Mouse (Mus musculus): ENCODE measurements at regions not wholly inside any gene's neighbourhood (a gene's known extent, or its start where the extent isn't known, plus 50 kb on each side); places are given as distances from the start of the nearest gene placed in this dataset.
A peak's percentile ranks its signal among the peaks of the same experiment; 100 is the strongest.

GRCm38 (mm10) chr16:74739194-74740135, 327.8 kb upstream of the Robo2 start:
- DNase-seq (ENCODE audit: low spot score) = no peak

- DNase-seq (ENCODE audit: low spot score) = no peak
Measured at GRCm38 (mm10) chr16:74732940-74733776, 321.5 kb upstream of the Robo2 start.

DNA sequence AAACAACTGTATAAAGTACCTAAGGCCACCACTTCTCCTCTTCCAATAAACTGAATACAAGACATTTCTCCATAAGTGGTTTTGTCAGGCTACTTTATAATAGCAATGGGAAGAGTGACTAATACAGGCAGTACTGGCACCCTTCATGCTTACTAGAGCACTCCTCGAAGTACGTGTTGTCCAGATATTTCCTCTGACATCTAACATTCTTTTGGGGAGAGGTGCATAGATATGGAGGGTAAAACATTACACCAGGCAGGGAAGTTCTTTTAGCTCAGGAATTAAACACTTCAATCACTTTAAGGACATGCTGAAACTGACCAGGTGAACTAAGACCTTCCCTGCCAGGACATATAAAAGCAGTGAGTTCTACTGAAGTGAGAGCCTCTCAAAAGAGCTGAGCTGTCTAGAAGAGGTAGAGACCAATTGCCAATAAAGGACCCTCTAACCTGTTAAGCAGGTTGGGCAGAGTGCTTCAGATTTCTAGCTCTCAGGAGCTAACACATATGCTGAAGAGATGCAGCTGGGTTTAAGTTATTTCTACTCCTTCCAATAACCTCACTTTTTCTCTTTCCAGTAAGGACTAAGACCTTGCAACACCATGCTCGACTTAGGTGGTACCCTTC, 318.7 kb upstream of the Robo2 start:
- no peak for DNase-seq (ENCODE audit: low spot score)

DNA sequence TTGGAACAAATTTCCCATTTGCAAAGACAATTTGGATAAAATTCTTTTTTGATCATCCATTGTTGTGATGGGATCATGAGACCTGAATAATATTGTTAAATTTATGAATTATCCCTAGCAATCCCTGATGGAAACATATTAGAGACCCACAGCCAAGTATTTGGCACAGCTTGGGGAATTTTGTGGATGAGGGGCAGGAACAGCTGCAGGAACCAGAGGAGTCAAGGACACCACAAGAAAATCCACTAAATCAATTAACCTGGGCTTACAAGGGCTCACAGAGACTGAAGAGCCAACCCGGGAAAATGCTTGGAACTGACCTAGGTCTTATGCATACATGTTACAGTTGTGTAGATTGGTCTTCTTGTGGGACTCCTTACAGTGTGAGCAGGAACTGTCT, 311.6 kb upstream of the Robo2 start:
- DNase-seq (ENCODE audit: low spot score) = no peak

DNA sequence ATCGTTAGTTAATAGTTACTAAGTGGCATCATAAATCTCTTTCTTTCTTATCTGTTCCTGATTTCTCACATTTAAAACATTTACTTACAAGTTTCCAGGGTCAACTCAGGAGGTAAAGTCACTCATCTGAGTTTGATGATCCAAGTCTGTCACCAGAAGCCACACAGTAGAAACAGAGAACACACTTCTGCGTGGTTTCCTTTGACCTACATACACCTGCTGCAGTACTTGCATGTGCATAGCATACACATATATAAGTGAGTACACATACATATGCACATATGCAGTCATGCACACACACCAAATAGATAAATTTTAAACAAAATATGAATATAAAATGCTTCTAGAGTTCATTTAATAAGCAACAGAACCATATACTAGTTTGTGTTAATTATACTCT, 306.5 kb upstream of the Robo2 start:
- DNase-seq (ENCODE audit: low spot score) = no peak

DNA sequence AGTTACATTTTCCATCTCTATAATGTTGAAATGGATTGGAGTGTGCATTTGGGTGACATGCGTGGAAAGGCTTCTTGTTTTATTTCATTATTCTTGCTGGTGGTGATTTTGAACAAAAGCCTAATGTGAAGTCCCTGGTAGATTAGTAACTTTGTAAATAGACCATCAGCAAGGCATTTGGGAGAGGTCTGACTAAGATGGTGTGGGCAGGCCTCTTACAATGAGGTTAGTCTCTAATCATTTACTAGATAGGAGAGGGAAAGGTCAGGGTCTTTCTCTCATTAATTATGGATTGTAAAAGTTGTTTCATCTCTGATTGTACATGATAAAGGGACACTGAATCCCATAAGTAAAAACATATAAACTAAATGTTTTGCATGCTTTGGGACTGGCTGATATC, 306.0 kb upstream of the Robo2 start:
- DNase-seq (ENCODE audit: low spot score) = no peak

DNA sequence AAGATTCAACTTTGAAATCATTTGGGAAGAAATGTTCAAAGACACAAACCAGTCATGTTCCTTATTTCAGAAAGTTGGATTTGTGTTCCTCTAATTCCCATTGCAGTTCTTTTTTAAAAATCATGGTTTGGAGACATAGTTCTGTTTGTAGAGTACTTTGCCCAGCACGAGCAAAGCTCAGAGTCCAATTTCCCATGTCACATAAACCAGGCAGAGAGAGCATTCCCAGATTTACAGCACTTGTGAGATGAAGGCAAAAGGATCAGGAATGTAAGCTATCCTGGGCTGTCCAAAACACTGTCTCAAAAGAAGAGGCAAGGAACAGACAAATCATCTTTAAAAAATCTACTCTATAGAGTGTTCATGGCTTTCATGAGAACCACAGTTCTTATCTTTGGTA, 303.3 kb upstream of the Robo2 start:
- no peak for DNase-seq (ENCODE audit: low spot score)

DNA sequence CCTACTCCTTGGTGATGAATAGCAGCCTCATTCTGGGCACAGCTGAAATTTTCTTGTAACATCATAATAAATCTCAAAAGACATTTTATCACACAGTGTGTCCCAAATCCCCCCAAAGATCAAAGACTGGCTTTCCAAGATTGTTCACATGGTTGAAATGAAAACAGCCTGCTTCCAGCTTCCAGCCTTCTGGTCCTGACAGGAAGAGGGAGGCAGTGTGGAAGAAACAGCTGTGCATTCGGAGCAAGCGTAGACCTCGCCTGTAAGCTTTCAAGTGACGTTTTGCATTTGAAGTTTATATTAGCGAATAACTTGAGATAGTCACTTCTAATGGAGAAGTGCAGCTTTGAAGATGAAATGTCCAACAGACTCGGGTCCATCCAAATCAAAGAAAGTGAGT, 300.9 kb upstream of the Robo2 start:
- no peak for DNase-seq (ENCODE audit: low spot score)

GRCm38 (mm10) chr16:74702067-74702466, 290.4 kb upstream of the Robo2 start:
- DNase-seq (ENCODE audit: low spot score) = no peak

GRCm38 (mm10) chr16:74683371-74683770, 271.7 kb upstream of the Robo2 start:
- peak; percentile 8 for DNase-seq (ENCODE audit: low spot score)

- DNase-seq (ENCODE audit: low spot score) = no peak
Measured at GRCm38 (mm10) chr16:74675586-74675985, 264.0 kb upstream of the Robo2 start.

GRCm38 (mm10) chr16:74671466-74671865, 259.8 kb upstream of the Robo2 start:
- DNase-seq (ENCODE audit: low spot score) = no peak

DNA sequence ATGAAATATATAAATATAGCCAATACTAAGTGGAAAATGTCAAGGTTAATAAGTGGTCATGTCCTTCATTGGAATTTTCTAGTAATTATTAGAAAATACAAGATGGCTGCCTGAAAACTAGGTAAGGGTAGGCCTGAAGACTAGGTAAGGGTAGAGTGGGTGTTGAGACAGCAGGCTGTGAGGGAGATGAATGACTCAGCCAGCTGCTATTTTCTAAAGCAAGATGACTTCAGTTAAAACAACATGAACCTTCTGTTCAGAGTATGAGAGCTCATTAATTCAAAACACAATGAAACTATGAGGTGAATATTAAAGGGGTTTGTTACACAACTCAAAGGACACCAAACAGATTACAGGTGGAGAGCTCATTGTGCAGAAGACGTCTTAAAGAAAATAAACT, 252.7 kb upstream of the Robo2 start:
- no peak for DNase-seq (ENCODE audit: low spot score)

- DNase-seq (ENCODE audit: low spot score) = no peak
Measured at GRCm38 (mm10) chr16:74651244-74651643, 239.6 kb upstream of the Robo2 start.

DNA sequence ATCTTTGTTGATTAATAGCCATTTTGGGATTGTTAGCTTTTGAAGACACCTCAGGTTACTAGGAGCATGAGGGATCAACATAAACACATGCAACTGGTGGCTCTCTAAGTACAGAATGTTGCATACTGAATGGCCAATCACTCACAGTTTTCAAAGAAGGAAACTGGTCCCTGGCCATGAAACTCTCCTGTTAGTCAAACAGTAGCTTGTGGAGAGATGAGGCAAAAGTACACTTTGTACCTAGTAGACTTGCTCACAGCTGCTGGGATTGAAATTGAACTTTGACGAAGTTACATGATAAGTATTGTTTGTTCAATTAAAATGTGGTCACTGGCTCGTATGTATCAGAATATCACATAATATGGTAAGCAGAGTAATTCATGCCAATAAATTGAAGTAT, 237.6 kb upstream of the Robo2 start:
- DNase-seq (ENCODE audit: low spot score) = no peak

GRCm38 (mm10) chr16:74648384-74648783, 236.8 kb upstream of the Robo2 start:
- no peak for DNase-seq (ENCODE audit: low spot score)

DNA sequence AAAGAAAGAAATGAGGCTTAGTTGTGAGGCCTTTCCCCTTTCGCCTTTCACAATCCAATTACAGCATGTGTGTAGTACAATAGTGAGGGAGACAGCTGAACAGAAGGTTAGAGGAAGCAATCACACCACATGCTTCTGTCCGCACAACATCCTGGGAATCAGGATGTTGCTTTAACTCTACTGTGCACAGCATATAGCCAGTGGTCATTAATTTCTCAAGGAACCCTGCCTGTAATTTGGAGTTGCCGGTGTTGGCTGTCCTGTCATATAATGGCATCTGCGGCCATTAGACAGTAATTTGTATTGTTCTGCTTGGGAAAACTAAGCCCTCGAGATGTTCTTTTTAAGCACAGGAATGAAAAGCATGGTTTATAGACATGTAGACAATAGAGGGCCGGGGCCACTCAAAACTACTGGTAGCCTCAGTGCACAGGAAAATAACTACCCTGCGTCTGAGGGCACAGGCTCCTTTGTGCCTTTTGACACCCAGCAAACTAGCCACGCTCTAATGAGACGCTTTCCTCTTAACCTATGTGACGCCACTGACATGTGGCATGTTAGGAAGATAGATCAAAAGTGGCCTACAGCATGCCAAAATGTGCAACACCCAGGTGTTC, 233.2 kb upstream of the Robo2 start:
- no peak for DNase-seq (ENCODE audit: low spot score)

DNA sequence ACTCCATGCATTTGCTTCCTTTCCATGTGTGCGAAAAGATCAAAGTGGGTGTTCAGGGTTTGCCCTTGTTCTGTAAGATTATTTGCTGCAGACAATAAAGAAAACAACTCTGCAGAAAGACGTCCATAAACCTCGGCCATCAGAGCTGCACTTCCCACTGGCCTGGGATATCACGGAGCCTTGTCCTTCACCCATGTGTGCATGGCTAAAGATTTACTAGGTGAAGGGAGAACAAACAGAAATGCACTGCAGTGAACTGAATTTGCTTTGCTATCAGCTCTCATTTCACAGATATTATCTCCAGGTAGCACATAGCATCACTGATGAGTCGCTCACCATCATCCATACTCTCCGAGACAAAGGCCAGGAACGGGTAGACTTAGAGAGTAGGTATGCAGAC, 228.2 kb upstream of the Robo2 start:
- no peak for DNase-seq (ENCODE audit: low spot score)

GRCm38 (mm10) chr16:74637638-74638037, 226.0 kb upstream of the Robo2 start:
- no peak for DNase-seq (ENCODE audit: low spot score)

- DNase-seq (ENCODE audit: low spot score) = no peak
Measured at GRCm38 (mm10) chr16:74625783-74626182, 214.2 kb upstream of the Robo2 start.

DNA sequence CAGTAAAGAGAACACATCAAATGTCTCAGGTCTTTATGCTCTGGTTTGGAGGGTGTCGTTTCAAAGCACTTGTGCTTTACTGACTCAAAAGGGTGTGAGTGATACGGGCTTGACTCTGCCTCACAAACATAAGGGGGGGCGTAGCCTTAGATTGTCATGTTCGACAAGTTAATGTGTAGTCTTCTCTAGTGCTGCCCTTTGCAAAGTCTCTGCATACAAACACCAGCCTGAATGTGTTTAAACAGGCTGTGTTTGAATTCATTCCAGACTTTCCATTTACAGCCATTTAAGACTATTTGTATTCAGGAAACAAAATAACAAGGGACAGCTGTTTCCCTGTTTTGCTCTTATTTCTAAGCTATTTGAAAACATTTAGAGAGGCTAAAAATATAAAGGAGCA, 200.4 kb upstream of the Robo2 start:
- DNase-seq (ENCODE audit: low spot score) = no peak

GRCm38 (mm10) chr16:74609564-74609963, 197.9 kb upstream of the Robo2 start:
- no peak for DNase-seq (ENCODE audit: low spot score)
